Mouse (Mus musculus): ENCODE results near the gene Zfp808. TPM values are rescaled to one million over a fixed set of nuclear protein-coding genes. Genes with fewer than 3 reads are reported as not detected.
"Not testable (repeated sequence)": the region's sequence is repeated elsewhere in the genome, so short reads cannot be mapped to it uniquely, and the experiment has no call there.

Zfp808 gene
- total RNA-seq (2021) (1 to 10 TPM; 3.1 to 3.5 TPM), polyA plus RNA-seq (2012; rRNA removed) (not detected in 2 replicates)
- long read RNA-seq, result 0 reads

DNA sequence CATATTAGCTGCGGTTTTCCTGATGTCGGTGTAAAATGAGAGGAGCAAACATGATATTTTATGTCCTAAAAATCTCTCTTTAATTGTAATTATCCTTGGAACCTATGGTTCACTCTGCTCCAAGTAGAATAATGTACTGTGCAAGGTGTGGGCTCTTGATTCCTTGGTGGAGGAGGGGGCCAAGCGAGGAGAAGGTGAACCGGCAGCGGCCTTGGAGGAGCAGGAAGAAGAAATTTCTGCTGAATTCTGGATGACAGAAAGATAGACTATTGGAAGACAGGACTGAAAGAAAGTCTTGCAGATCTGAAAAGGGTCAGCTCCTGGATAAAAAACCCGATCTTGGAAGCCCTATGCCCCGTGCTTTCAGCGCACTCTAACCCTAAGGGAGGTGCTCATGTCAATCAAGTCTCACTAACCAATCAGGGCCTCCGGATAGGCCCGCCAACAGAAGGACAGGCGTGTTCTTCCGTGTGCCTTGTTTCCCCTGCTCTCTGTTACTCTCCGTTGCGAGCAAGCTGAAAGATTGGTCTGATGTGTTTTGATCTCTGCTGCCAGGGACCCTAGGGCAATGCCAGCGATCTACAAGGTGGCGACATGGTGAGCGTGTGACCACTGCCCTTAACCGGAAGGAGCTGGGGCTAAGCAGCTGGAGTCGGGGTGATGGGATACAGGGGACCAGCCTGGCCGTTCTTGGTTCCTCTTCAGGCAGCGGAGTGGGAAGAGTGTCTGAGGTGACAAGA lies at the start of gene Zfp808:
TSS of gene Zfp808 (plus strand) at position 455 of the 740 bp plus-strand sequence.
- DNase-seq, result peak; percentile 69

- not testable (repeated sequence) for DNase-seq
Observed at GRCm38 (mm10) chr13:62098786-62099185, 30.9 kb upstream of the Zfp808 start.

DNA sequence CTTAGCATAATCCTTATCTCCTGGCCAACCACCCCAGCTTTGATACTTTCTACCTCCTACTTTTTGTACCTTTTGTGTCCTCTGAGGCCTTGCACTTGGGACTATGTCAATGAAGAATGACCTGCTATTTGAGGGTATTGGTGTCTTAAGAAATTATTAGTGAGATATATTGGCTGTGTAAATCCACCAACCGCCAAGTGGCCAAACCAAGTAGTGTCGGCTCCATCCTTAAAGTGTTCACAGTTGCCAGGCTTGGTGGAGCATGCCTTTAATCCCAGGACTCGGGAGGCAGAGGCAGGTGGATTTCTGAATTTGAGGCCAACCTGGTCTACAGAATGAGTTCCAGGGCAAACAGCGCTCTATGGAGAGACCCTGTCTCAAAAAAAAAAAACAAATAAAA lies 30.2 kb upstream of the Zfp808 start:
- not testable (repeated sequence) for DNase-seq

DNA sequence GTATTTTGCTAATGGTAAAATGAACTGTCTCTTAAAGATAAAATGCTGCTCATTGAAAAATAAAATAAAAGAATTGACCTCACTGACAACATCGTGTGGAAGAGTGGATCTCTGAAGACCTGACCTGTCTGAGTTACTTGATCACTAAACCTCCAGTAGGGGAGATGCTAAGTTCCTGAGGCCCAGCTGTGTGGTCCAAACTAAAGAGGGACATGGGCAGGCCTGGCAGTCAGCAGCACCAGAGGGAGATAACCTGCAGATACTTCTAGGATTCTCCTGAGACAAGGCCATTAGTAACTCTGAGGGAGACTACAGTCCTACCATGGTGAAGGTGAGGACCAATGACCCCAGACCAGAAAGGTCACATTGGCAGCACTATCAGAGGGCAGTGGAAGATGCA lies 27.3 kb upstream of the Zfp808 start:
- DNase-seq, result not testable (repeated sequence)

GRCm38 (mm10) chr13:62115861-62116260 lies 13.8 kb upstream of the Zfp808 start:
- DNase-seq, result not testable (repeated sequence)

- not testable (repeated sequence) for DNase-seq
Observed at GRCm38 (mm10) chr13:62121578-62121977, 8.1 kb upstream of the Zfp808 start.

DNA sequence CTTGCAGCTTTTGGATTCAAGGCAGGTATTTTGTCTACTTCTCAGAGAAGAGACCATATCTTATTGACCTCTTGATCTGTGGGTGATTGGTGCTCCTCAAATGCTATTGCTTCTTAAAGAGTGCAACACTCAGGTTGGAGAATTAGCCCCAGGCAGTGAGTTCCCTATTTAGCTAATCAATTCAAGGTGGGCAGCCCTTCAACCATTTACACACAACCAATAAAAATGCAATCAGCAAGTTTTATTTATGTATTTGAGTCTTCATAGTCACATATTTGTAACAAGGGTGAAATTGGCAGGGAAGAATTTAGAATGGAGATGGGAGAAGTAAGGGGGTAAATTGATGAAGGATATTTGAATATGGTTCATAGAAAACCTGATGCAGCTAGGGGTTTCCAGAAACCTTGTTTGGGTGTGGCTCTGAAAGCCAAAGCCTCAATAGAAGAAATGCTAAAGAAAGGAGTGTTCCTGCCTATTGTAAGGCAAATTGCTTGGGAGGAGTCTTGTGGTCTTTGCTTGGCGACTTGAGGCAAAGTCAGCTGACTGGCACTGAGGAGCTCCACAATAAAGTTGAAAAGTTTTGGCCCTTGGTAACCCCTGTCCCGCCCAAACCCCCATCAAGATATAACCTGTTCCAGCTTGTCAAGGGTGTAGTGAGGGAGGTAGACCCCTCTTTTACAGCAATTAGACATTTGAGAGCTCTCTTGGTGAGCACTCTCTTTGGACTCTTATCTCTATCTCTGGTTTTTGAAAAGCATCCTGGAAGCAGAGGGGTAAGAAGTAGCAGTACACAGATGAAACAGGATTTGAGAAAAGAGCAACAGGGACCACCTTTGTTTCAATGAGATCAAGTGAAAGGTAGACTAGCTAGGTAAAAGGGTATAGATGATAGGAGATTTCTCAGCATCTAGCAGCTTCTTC lies 52.4 kb downstream of the Zfp808 start:
- DNase-seq, result not testable (repeated sequence)

- no peak for DNase-seq
Observed at GRCm38 (mm10) chr13:62245264-62245663, 115.6 kb downstream of the Zfp808 start.

DNA sequence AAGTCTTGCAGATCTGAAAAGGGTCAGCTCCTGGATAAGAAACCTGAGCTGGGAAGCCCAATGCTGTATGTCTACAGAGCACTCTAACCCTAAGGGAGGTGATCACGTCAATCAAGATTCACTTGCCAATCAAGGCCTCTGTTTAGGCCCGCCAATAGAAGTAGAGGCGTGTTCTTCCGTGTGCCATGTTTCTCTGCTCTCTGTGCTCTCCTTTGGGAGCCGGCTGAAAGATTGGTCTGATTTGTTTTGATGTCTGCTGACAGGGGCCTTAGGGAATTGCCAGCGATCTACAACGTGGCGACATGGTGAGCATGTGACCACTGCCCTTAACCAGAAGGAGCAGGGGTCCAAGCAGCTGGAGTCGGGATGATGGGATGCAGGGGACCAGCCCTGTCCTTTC lies 125.5 kb downstream of the Zfp808 start:
- DNase-seq, result not testable (repeated sequence)

DNA sequence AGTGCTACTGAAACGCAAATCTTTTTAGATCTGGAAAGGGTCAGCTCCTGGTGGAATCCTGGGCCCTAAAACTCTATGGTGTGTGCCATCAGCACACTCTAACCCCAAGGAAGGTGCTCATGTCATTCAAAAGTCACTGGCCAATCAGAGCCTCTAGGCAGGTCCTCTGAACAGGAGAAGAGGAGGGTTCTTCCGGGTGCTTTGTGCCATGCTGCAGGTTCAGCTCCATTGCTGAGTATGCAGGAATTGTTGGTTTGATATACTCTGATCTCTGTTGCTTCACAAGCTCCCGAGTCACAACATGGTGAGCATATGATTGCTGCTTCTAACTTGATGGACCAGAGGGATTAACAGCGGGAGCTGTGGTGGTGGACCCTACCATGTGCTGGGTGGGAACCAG lies 133.7 kb downstream of the Zfp808 start:
- no peak for DNase-seq
